Mouse (Mus musculus) C2C12 (cell line): ENCODE results near the gene Ppp2r5d.

Experiments
- CTCF ChIP-seq: IDR thresholded peaks from one replicate; pipeline ENCODE4 v1.5.1; 2011; ENCODE audit not compliant: control insufficient read depth, insufficient read depth, insufficient read length
- MAX ChIP-seq: IDR thresholded peaks from one replicate; pipeline ENCODE4 v1.6.1; 2011; ENCODE audit warnings: mild to moderate bottlenecking, control low read depth
- MYOD1 ChIP-seq: IDR thresholded peaks from one replicate; pipeline ENCODE4 v1.6.1; 2011; ENCODE audit warnings: low read depth; ENCODE audit not compliant: control insufficient read depth, insufficient read length

DNA sequence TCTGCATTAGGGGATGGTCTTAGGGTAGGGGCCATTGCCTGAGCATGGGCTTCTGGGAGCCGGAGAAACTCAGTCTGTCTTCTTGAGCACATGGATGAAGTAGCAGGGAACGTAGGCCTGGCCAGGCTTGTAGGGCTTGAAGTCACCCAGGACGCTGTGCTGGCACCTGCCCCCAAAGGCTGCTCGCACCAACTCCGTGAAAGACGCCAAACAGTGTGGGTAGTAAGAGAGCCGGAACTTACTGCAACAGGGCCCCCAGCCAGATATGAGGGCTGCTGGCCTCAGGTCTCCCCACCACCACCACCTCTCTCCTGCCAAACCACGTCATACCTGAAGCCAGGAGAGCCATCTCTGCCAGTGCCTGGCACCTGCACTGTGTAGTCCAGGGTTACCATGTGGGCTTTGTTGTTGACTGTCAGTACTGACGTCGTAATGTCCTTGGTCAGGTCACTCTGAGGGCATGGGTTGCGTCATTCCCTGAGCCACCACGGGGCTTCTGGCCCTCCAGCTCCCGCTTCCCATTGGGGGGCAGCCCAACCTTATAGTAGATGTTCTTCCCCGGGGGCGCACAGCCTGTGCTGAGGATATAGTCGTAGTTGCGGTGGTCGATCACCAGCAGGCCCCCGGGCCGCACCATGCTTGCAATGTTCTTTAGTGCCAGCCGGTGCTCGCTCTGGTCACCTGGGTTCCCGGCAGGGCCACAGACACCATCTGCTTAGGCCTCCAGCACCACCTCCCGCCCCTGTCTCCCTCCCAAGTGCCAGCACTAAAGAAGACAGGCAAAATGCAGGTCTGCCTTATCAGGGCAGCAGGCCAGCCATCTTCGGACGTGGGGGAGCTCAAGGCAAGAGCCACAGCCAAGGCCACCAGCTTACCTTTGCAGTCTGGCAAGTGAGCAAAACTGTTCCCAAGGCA lies 21.1 kb upstream of the Ppp2r5d start:
- no peak for TF ChIP-seq CTCF
- no peak for TF ChIP-seq MAX
- TF ChIP-seq MYOD1: no peak
